Mouse (Mus musculus) spleen, postnatal 10 days (tissue): ENCODE data around the gene Mfap3l.
"Not testable (repeated sequence)": the region's sequence is repeated elsewhere in the genome, so short reads cannot be mapped to it uniquely, and the experiment has no call there.

ENCODE experiments used
- DNase-seq, 2 experiments: peaks; one replicate each; pipeline ENCODE4 v3.0.0; 2021 to 2022; ENCODE audit warnings: low spot score in 2 of 2

Mfap3l gene

GRCm38 (mm10) chr8:60650119-60650518 lies 17.5 kb downstream of the Mfap3l start:
- DNase-seq = no peak

- DNase-seq = no peak
Measured at GRCm38 (mm10) chr8:60657425-60658113, 24.9 kb downstream of the Mfap3l start.

GRCm38 (mm10) chr8:60658114-60658500 lies 25.5 kb downstream of the Mfap3l start:
- DNase-seq = no peak

- DNase-seq = not testable (repeated sequence)
Measured at GRCm38 (mm10) chr8:60658686-60659085, 26.1 kb downstream of the Mfap3l start.

- DNase-seq = no peak
Measured at GRCm38 (mm10) chr8:60659721-60660120, 27.1 kb downstream of the Mfap3l start.

GRCm38 (mm10) chr8:60661191-60661590 lies 28.6 kb downstream of the Mfap3l start:
- DNase-seq = no peak

GRCm38 (mm10) chr8:60663552-60663951 lies 30.9 kb downstream of the Mfap3l start:
- no peak for DNase-seq

- DNase-seq = no peak
Measured at GRCm38 (mm10) chr8:60665821-60666220, 33.2 kb downstream of the Mfap3l start.

- no peak for DNase-seq
Measured at GRCm38 (mm10) chr8:60666852-60667251, 34.2 kb downstream of the Mfap3l start.

GRCm38 (mm10) chr8:60678590-60678989 lies 46.0 kb downstream of the Mfap3l start:
- no peak for DNase-seq

GRCm38 (mm10) chr8:60681811-60682210 lies 49.2 kb downstream of the Mfap3l start:
- DNase-seq = no peak

- no peak for DNase-seq
Measured at GRCm38 (mm10) chr8:60682340-60682739, 49.7 kb downstream of the Mfap3l start.

- DNase-seq = no peak
Measured at GRCm38 (mm10) chr8:60711516-60712086, 79.0 kb downstream of the Mfap3l start.

- DNase-seq = no peak
Measured at GRCm38 (mm10) chr8:60714724-60715123, 82.1 kb downstream of the Mfap3l start.

GRCm38 (mm10) chr8:60718692-60719091 lies 86.1 kb downstream of the Mfap3l start:
- DNase-seq = no peak
